Mouse (Mus musculus) stomach, embryonic 14.5 days (tissue): Measurements from ENCODE around the gene Zfp141. TPM values are rescaled to one million over a fixed set of nuclear protein-coding genes. Genes with fewer than 3 reads are reported as not detected.

Experiments
- ATAC-seq: fragments of 200-750 bp; cut with Nextera tagmentation; 2 replicates; pipeline ENCODE4 v1.8.0; 2017; ENCODE audit warnings: low read depth, moderate TSS enrichment; ENCODE audit not compliant: insufficient number of reproducible peaks, insufficient read depth, low FRiP score
- H3K27ac ChIP-seq: fragments of 300-500 bp; sonication (generic); 2 replicates; pipeline ENCODE4 v1.5.1; 2014; ENCODE audit warnings: mild to moderate bottlenecking, low read length, moderate library complexity, mixed read lengths
- H3K27me3 ChIP-seq: fragments of 300-500 bp; sonication (generic); 2 replicates; pipeline ENCODE4 v1.6.1; 2014; ENCODE audit warnings: low read length, control low read depth, mixed read lengths; ENCODE audit not compliant: control insufficient read depth, insufficient read depth
- H3K36me3 ChIP-seq: fragments of 300-500 bp; sonication (generic); 2 replicates; pipeline ENCODE4 v1.6.1; 2014; ENCODE audit warnings: mild to moderate bottlenecking, control low read depth, low read length, moderate library complexity, mixed read lengths; ENCODE audit not compliant: control insufficient read depth, insufficient read depth
- H3K4me1 ChIP-seq: fragments of 300-500 bp; sonication (generic); 2 replicates; pipeline ENCODE4 v1.6.1; 2014; ENCODE audit warnings: low read length, control low read depth, mixed read lengths; ENCODE audit not compliant: control insufficient read depth, insufficient read depth
- H3K4me2 ChIP-seq: fragments of 300-500 bp; sonication (generic); replicated peaks from 2 replicates; pipeline ENCODE4 v1.6.1; 2014; ENCODE audit warnings: low read depth, low read length, control low read depth
- H3K4me3 ChIP-seq: fragments of 300-500 bp; sonication (generic); 2 replicates; pipeline ENCODE4 v1.5.1; 2014; ENCODE audit warnings: low read depth, low read length, control low read depth
- H3K9ac ChIP-seq: fragments of 300-500 bp; sonication (generic); replicated peaks from 2 replicates; pipeline ENCODE4 v1.6.1; 2014; ENCODE audit warnings: low read depth, mild to moderate bottlenecking, control low read depth, low read length, moderate library complexity, mixed read lengths
- H3K9me3 ChIP-seq: fragments of 300-500 bp; sonication (generic); 2 replicates; pipeline ENCODE4 v1.6.1; 2016; ENCODE audit warnings: low read depth, low read length, control low read depth; ENCODE audit not compliant: control insufficient read depth
- WGBS: fragments of 180-500 bp; shearing (Covaris S2); extraction: QIAGEN DNeasy Blood & Tissue Kit; methylation state at CpG from one replicate; pipeline ENCODE4 v1.1.7; 2014; 5-methylcytosine and 5-hydroxymethylcytosine counted together
- polyA plus RNA-seq: library from polyadenylated mRNA; unstranded; fragments of >200 nt; fragmentation: Nextera tagmentation; extraction: Ambion mirVana; gene quantifications from 2 replicates; pipeline ENCODE4 v1.2.1, GENCODE M21; 2014

Zfp141 gene
- polyA plus RNA-seq, 1 experiment from 2014 or later, result 15.6 TPM

- Histone ChIP-seq H3K9ac (no peak overlapping the region), H3K9me3 (peaks cover 6% of the 10 kb centered on the region; the same call in 1 of the 2 replicates), H3K4me1 (no peaks in the 10 kb centered on the region), H3K27me3 (no peaks in the 10 kb centered on the region), H3K36me3 (no peaks in the 10 kb centered on the region), H3K27ac (no peak overlapping the region), H3K4me2 (no peak overlapping the region), H3K4me3 (no peak overlapping the region)
- no peak for ATAC-seq
- 36% methylated on average over 3 of the region's 3 CpGs for WGBS
Measured at GRCm38 (mm10) chr7:42450618-42451017, 54.9 kb downstream of the Zfp141 start.

- Histone ChIP-seq H3K4me3 (no peak within 1 kb of the TSS), H3K9me3 (peaks cover 6% of the 10 kb centered on the region; the same call in 1 of the 2 replicates), H3K9ac (no peak within 1 kb of the TSS), H3K27me3 (no peaks in the 10 kb centered on the region), H3K36me3 (no peaks in the 10 kb centered on the region), H3K4me1 (no peaks in the 10 kb centered on the region), H3K4me2 (no peak within 1 kb of the TSS), H3K27ac (no peak within 1 kb of the TSS)
- WGBS, result 79% methylated on average over 5 of the region's 5 CpGs
- ATAC-seq, result no peak
Measured at GRCm38 (mm10) chr7:42447850-42448249, 57.7 kb downstream of the Zfp141 start, which contains the start of gene 4933421I07Rik. 4933421I07Rik (minus strand) TSS chr7:42448120.

GRCm38 (mm10) chr7:42447352-42447751 is 58.2 kb downstream of the Zfp141 start:
- H3K36me3 ChIP-seq, result no peaks in the 10 kb centered on the region
- no peak overlapping the region for H3K4me2 ChIP-seq
- H3K4me3 ChIP-seq, result no peak overlapping the region
- H3K4me1 ChIP-seq, result no peaks in the 10 kb centered on the region
- peaks cover 6% of the 10 kb centered on the region; the same call in 1 of the 2 replicates for H3K9me3 ChIP-seq
- ATAC-seq, result no peak
- H3K9ac ChIP-seq, result no peak overlapping the region
- 88% methylated on average over 9 of the region's 9 CpGs for WGBS
- H3K27me3 ChIP-seq, result no peaks in the 10 kb centered on the region
- no peak overlapping the region for H3K27ac ChIP-seq

Other genes starting within 250 kb of the Zfp141 start
- gene Vmn2r61, start 245.7 kb downstream of the Zfp141 start, polyA plus RNA-seq, result not detected in 2 replicates
- not detected in 2 replicates for gene 4933421I07Rik, start 57.6 kb downstream of the Zfp141 start, polyA plus RNA-seq
- gene Gm21028, start 72.8 kb upstream of the Zfp141 start, polyA plus RNA-seq, result not detected in 2 replicates
- 2.1 and 4.2 TPM in 2 replicates for gene Zfp977, start 86.8 kb upstream of the Zfp141 start, polyA plus RNA-seq
- gene Zfp976, start 136.8 kb upstream of the Zfp141 start, polyA plus RNA-seq, result 5.3 and 5.9 TPM in 2 replicates
- gene Zfp975, start 187.0 kb upstream of the Zfp141 start, polyA plus RNA-seq, result 9.5 and 10.8 TPM in 2 replicates
- gene Gm17067, start 221.3 kb upstream of the Zfp141 start, polyA plus RNA-seq, result not detected in 2 replicates